Mouse (Mus musculus) hindbrain, embryonic 13.5 days (tissue): ENCODE results near the gene Dhcr24. TPM values are rescaled to one million over a fixed set of nuclear protein-coding genes. Genes with fewer than 3 reads are reported as not detected.

Experiments used
- ATAC-seq: fragments of 200-750 bp; cut with Nextera tagmentation; 2 replicates; pipeline ENCODE4 v1.8.0; 2017; ENCODE audit warnings: moderate TSS enrichment; ENCODE audit not compliant: low FRiP score
- H3K27ac ChIP-seq: fragments of 300-500 bp; sonication (generic); 2 replicates; pipeline ENCODE4 v1.5.1; 2015; ENCODE audit warnings: inconsistent platforms, mild to moderate bottlenecking, moderate library complexity
- H3K27me3 ChIP-seq: fragments of 300-500 bp; sonication (generic); 2 replicates; pipeline ENCODE4 v1.6.1; 2015; ENCODE audit warnings: mild to moderate bottlenecking, inconsistent platforms
- H3K36me3 ChIP-seq: fragments of 300-500 bp; sonication (generic); 2 replicates; pipeline ENCODE4 v1.6.1; 2015; ENCODE audit warnings: mild to moderate bottlenecking, inconsistent platforms
- H3K4me1 ChIP-seq: fragments of 300-500 bp; sonication (generic); replicated peaks from 2 replicates; pipeline ENCODE4 v1.6.1; 2015; ENCODE audit warnings: inconsistent platforms
- H3K4me2 ChIP-seq: fragments of 300-500 bp; sonication (generic); 2 replicates; pipeline ENCODE4 v1.6.1; 2015; ENCODE audit warnings: inconsistent platforms, mild to moderate bottlenecking, moderate library complexity
- H3K4me3 ChIP-seq: fragments of 300-500 bp; sonication (generic); 2 replicates; pipeline ENCODE4 v1.5.1; 2015; ENCODE audit warnings: mild to moderate bottlenecking, inconsistent platforms
- H3K9ac ChIP-seq: fragments of 300-500 bp; sonication (generic); 2 replicates; pipeline ENCODE4 v1.6.1; 2015; ENCODE audit warnings: mild to moderate bottlenecking, inconsistent platforms
- H3K9me3 ChIP-seq: fragments of 300-500 bp; sonication (generic); 2 replicates; pipeline ENCODE4 v1.6.1; 2016; ENCODE audit warnings: inconsistent platforms
- WGBS: fragments of 180-500 bp; shearing (Covaris S2); methylation state at CpG from one replicate; pipeline ENCODE4 v1.1.7; 2015; 5-methylcytosine and 5-hydroxymethylcytosine counted together
- polyA plus RNA-seq: library from polyadenylated mRNA; unstranded; fragments of >200 nt; fragmentation: Nextera tagmentation; extraction: Ambion mirVana; gene quantifications from 2 replicates; pipeline ENCODE4 v1.2.1, GENCODE M21; 2015

Gene Dhcr24
- polyA plus RNA-seq, 1 experiment from 2014 or later: 6.5 TPM

GRCm38 (mm10) chr4:106632313-106632712, 71.5 kb downstream of the Dhcr24 start:
- WGBS: 67% methylated on average over 1 of the region's 3 CpGs
- H3K9me3 ChIP-seq: no peaks in the 10 kb centered on the region
- ATAC-seq: no peak
- H3K27me3 ChIP-seq: 0 out of 2 replicates have a peak, but pooled peaks cover 3% of the 10 kb centered on the region
- H3K36me3 ChIP-seq: no peaks in the 10 kb centered on the region
- H3K4me3 ChIP-seq: no peak overlapping the region
- 0 out of 2 replicates have a peak overlapping the region, but pooled peaks have one; percentile 84 for H3K27ac ChIP-seq
- H3K9ac ChIP-seq: no peak overlapping the region
- no peak overlapping the region for H3K4me2 ChIP-seq
- H3K4me1 ChIP-seq: peaks cover 56% of the 10 kb centered on the region

- 0 out of 2 replicates have a peak, but pooled peaks cover 5% of the 10 kb centered on the region for H3K27me3 ChIP-seq
- peak overlapping the region; percentile 35; the same call in 1 of the 2 replicates for H3K9ac ChIP-seq
- H3K4me2 ChIP-seq: peak overlapping the region; percentile 21; the same call in 1 of the 2 replicates
- no peaks in the 10 kb centered on the region for H3K9me3 ChIP-seq
- no peak overlapping the region for H3K4me3 ChIP-seq
- H3K36me3 ChIP-seq: no peaks in the 10 kb centered on the region
- H3K27ac ChIP-seq: peak overlapping the region; percentile 84
- 39% methylated on average over 8 of the region's 8 CpGs for WGBS
- peaks cover 50% of the 10 kb centered on the region for H3K4me1 ChIP-seq
- ATAC-seq: no peak
Measured at GRCm38 (mm10) chr4:106633281-106634085, 72.6 kb downstream of the Dhcr24 start.

- no peaks in the 10 kb centered on the region for H3K9me3 ChIP-seq
- 38% methylated on average over 9 of the region's 9 CpGs for WGBS
- peak overlapping the region; percentile 84 for H3K27ac ChIP-seq
- H3K27me3 ChIP-seq: 0 out of 2 replicates have a peak, but pooled peaks cover 10% of the 10 kb centered on the region
- H3K4me2 ChIP-seq: peak overlapping the region; percentile 21; the same call in 1 of the 2 replicates
- no peak overlapping the region for H3K4me3 ChIP-seq
- no peaks in the 10 kb centered on the region for H3K36me3 ChIP-seq
- ATAC-seq: no peak
- peak overlapping the region; percentile 35; the same call in 1 of the 2 replicates for H3K9ac ChIP-seq
- peaks cover 50% of the 10 kb centered on the region for H3K4me1 ChIP-seq
Measured at GRCm38 (mm10) chr4:106634086-106634479, 73.2 kb downstream of the Dhcr24 start.

Other genes with a start within 250 kb of the Dhcr24 start
- 6.9 and 7.1 TPM in 2 replicates for gene Usp24, start 244.8 kb upstream of the Dhcr24 start, polyA plus RNA-seq
- 1.3 and 1.6 TPM in 2 replicates for gene Pcsk9, start 96.7 kb upstream of the Dhcr24 start, polyA plus RNA-seq
- gene Bsnd, start 68.8 kb upstream of the Dhcr24 start, polyA plus RNA-seq: not detected in 2 replicates
- 0.10 TPM in 1 of 2 replicates, not detected in the other for gene Lexm, start 56.2 kb downstream of the Dhcr24 start, polyA plus RNA-seq
- 1.6 and 1.7 TPM in 2 replicates for gene Ttc22, start 61.4 kb downstream of the Dhcr24 start, polyA plus RNA-seq
- 8.4 and 9.2 TPM in 2 replicates for gene Pars2, start 90.0 kb downstream of the Dhcr24 start, polyA plus RNA-seq
- 111 and 112 TPM in 2 replicates for gene Ttc4, start 117.9 kb downstream of the Dhcr24 start, polyA plus RNA-seq
- gene Mroh7, start 169.9 kb downstream of the Dhcr24 start, polyA plus RNA-seq: 0.21 and 0.36 TPM in 2 replicates
- gene Fam151a, start 172.9 kb downstream of the Dhcr24 start, polyA plus RNA-seq: not detected in 2 replicates
- gene Acot11, start 244.0 kb downstream of the Dhcr24 start, polyA plus RNA-seq: 1.3 and 1.5 TPM in 2 replicates